Mouse (Mus musculus) heart, postnatal 14 days (tissue): ENCODE measurements around the gene Greb1. TPM values are rescaled to one million over a fixed set of nuclear protein-coding genes. Genes with fewer than 3 reads are reported as not detected.

ENCODE experiments used
- DNase-seq, 2 experiments: peaks; one replicate each; pipeline ENCODE4 v3.0.0; 2021 to 2022
- intact Hi-C: fragments of 180-260 bp; cut with DNase I; formaldehyde crosslinking; loops from one replicate; pipeline ENCODE4 v1.15.1; 2025
- total RNA-seq, 2 experiments: library from RNA; stranded (reverse); gene quantifications; 2 replicates each; pipeline ENCODE4 v1.2.3; 2021

Gene Greb1
- total RNA-seq, 2 experiments from 2014 or later = 0.19 to 0.90 TPM

DNA sequence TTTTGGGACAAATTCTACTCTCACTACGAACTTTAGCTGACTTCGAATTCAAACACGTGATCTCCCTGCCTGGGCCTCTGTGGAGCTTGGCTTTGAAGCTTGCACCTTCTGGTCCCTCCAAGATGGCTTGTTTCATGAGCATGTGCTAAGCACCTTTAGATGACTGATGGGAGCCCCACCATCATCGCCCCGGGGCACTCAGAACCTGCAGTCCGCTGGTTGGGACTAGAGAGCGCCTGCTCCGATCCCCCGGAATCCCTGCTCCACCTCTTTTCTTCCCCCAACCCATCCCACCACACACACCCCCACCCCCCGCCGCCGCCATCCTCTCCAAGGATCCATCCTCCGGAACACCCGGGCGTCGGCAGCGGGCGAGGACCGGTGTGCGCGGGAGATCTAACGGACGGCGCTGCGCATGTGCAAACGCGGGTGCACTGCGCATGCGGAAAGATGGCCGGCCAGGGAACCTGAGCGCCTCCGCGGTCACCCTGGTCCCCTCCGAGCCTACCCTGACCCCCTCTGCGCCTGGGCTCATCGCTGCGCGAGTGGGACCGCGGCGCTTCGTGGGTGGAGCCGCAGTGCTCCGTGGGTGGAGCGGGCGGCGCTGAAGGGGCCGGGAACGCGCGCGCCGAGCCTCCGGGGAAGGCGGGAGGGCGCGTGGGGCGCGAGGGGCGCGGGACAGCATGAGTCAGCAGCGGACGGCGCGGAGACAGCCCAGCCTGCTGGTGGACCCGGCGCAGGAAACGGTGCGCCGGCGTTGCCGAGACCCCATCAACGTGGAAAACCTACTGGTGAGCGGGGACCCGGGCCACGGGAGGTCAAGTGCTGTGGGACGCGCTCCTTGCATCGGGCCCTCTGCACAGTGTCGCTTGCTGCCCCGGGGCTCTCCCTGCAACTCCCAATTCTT is 10.1 kb upstream of the Greb1 start, which contains the start of gene E2f6:
Gene E2f6, plus strand, starts transcription at position 439 of the 907 bp plus-strand sequence.
- intact Hi-C loops = loop anchor here (1.0 kb wide), 1 partner anchor 84 kb away; the partner anchor contains the start of gene Rock2
- DNase-seq = peak; percentile 86 to 87

GRCm38 (mm10) chr12:16808045-16808444 is 7.4 kb upstream of the Greb1 start:
- DNase-seq = peak; percentile 45 to 63

GRCm38 (mm10) chr12:16805511-16805910 is 4.8 kb upstream of the Greb1 start:
- intact Hi-C loops = loop anchor here (1.0 to 5.0 kb wide), 3 partner anchors 87 to 452 kb away; no protein-coding TSS in a partner anchor
- peak; percentile 75 to 89 for DNase-seq

More at GRCm38 (mm10) chr12:16808045-16808444, 7.4 kb upstream of the Greb1 start:
- intact Hi-C loops = loop anchor here (2.0 to 5.0 kb wide), 3 partner anchors 203 to 449 kb away; partner anchors contain the start of gene 2410004P03Rik

DNA sequence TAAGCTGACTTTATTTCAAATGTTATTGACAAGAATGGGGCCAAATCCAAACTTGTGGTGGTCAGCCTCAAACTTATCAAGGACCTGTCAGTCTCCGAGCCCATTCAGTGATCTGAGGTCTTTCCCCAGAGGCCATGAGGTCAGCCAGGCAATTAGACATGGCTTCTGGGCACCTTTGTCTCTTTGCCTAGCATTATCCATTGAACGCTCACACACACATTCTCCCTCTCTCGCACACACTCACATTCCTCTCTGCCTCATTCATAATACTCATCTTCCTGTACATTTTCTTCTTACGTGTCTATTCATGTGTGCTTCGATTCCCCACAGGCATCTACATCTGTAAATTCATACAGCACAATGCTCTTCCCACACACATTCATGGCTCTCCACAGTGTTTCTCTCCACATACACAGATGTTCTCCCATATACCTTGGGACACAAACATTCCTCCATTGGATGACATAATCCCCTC is 3.3 kb upstream of the Greb1 start:
- no peak for DNase-seq
- intact Hi-C loops = loop anchor here (5.0 kb wide), 3 partner anchors 47 to 543 kb away; partner anchors contain the start of gene Nol10

- intact Hi-C loops = loop anchor here (5.0 kb wide), 3 partner anchors 46 to 544 kb away; partner anchors contain the start of gene Nol10
- DNase-seq = no peak
Measured at GRCm38 (mm10) chr12:16803237-16803955, 2.7 kb upstream of the Greb1 start.

GRCm38 (mm10) chr12:16800959-16801315 is 251 bp upstream of the Greb1 start:
- intact Hi-C loops = loop anchor here (5.0 kb wide), 3 partner anchors 44 to 546 kb away; partner anchors contain the start of gene Nol10
- DNase-seq = no peak

DNA sequence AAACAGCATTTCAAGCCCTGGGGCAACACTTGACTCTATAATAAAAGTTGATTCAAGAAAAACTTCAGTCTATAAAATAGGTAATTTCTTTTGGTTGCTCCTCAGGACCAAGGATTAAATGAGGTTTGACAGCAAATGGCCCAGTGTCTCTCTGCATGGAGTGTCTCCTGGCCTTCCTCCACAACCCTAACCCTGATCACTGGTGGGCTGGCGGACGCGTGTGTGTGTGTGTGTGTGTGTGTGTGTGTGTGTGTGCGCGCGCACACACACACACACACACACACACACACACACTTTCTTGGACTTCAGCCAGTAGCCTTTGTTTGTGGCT is 793 bp downstream of the Greb1 start:
- DNase-seq = no peak
- intact Hi-C loops = loop anchor here (5.0 kb wide), 3 partner anchors 43 to 547 kb away; partner anchors contain the start of gene Nol10

DNA sequence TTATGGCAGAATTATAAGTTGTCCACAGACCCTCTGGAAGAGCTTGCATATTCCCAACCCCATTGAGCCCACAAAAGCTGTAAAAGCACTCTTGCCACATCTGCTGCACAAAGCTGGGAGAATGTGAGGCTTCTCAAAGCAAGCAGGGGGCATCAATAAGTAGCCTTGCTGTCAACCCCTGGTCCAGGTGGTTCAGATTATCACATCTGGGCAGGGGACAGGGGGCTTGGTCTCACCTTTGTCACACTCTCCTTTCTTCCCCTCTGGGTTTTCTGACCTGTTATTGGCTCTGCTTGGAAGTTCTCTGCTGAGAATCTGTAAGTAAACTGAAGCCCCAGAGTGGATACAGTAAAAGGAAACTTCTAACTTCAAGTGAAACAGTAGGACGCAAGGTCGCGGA is 1.8 kb downstream of the Greb1 start:
- intact Hi-C loops = no loop called here
- no peak for DNase-seq

GRCm38 (mm10) chr12:16795781-16796180 is 4.9 kb downstream of the Greb1 start:
- intact Hi-C loops = no loop called here
- no peak for DNase-seq

GRCm38 (mm10) chr12:16793371-16793770 is 7.3 kb downstream of the Greb1 start:
- intact Hi-C loops = no loop called here
- DNase-seq = no peak

GRCm38 (mm10) chr12:16790456-16790855 is 10.2 kb downstream of the Greb1 start:
- intact Hi-C loops = no loop called here
- DNase-seq = no peak

DNA sequence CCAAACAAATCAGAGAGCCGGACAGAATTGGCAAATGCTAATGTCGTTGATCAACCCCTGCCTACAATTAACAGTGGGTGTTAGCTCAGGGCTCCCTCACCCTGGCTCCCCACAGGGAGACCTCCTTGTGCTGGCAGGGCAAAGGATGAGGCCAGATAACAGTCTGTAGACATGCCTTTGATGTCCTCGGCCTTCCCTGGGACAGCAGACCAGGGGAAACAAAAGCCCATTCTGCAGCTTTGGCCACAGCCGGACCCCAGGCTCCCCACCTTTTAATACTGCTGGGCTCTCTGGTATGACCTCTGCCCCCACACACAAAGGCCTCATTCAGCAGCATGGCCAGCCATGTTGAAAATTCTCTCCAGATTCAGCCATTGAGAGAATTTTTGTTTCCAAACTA is 10.9 kb downstream of the Greb1 start:
- DNase-seq = no peak
- intact Hi-C loops = no loop called here

GRCm38 (mm10) chr12:16789199-16789598 is 11.5 kb downstream of the Greb1 start:
- no peak for DNase-seq
- intact Hi-C loops = no loop called here

DNA sequence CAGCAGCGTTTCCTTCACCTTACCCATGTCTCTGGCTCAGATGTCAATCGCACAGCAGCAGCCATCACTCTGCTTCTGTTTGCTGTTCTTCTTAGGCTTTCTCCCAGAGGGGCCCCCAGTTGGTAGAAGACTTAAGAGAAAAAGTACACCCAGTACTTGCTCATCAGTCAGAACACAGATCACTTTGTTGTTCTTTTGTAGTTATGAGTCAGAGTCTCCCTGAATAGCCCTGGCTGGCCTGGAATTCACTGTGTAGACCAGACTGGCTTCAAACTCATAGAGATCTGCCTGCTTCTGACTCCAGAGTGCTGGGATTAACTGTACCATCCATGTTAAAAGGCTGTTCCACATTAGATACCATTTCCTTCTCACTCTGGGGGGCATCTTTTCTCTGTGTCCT is 12.1 kb downstream of the Greb1 start:
- DNase-seq = no peak
- intact Hi-C loops = no loop called here

DNA sequence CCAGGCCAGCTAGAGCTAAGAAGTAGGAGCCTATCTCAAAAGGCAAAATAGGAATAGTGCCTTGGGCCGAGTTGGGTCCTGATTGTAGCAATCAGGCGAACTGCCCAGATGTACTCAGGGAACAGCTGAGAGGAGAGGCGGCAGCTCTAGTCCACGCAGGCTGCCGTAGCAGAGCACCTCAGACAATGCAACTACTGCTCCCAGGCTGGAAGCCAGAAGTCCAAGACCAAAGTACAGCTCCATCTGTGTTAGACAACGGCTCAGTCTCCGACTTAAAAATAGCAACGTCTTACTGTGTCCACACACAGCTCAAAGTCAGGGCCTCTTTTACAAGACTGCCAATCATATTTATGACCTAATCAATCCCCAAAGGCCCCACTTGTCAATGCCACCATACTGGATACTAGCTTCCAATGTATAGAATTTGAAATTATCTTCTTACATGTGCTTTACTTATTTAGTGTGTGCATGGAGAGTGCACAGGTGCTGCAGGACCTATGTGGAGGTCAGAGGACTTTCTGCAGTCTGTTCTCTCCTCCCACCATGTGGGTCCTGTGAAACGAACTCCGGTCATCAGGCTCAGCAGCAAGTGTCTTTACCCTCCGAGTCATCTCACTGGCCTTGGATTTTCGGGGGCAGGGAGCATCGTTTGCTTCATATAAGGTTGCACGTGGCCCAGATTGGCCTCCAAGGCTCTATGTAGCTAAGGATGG is 19.5 kb downstream of the Greb1 start:
- DNase-seq = no peak
- intact Hi-C loops = no loop called here

DNA sequence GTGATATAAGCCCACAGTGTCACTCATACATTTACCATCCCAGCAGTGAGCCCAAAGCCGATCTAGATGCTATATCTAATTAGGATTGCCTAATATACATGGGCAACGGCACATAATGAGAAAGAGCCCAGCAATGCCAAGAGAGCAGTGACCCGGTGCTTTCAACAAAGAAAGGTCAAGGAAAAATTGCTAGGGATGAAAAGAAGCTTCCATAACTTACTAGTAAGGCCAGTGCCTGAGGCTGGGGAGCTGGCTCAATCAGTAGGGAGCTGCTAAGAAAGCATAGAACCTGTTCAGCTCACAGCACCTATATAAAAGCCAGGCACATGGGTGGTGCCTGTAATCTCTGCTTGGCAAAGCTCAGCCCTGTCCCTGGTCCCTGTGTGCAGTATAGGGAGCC is 20.4 kb downstream of the Greb1 start:
- DNase-seq = no peak
- intact Hi-C loops = no loop called here

- no peak for DNase-seq
- intact Hi-C loops = no loop called here
Measured at GRCm38 (mm10) chr12:16779165-16779564, 21.5 kb downstream of the Greb1 start.

DNA sequence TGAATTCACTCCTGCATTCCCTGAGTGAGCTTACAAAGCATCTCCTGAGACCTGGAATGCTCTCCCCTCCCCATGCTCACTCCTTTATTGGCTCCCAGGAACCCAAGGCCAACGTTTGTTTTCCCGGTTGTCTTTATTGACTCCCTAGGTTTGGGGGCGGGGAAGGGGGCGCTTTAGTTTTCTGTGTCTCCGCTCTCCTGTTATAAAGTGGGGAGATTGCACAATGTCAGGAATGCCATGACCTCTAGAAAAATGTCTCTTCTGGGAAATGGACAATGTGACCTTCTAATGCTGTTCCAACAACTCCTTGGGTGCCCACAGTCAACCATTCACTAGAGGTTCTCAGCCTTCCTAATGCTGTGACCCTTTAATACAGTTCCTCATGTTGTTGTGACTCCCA is 22.2 kb downstream of the Greb1 start:
- intact Hi-C loops = no loop called here
- no peak for DNase-seq

GRCm38 (mm10) chr12:16775351-16775750 is 25.3 kb downstream of the Greb1 start:
- intact Hi-C loops = no loop called here
- DNase-seq = no peak

DNA sequence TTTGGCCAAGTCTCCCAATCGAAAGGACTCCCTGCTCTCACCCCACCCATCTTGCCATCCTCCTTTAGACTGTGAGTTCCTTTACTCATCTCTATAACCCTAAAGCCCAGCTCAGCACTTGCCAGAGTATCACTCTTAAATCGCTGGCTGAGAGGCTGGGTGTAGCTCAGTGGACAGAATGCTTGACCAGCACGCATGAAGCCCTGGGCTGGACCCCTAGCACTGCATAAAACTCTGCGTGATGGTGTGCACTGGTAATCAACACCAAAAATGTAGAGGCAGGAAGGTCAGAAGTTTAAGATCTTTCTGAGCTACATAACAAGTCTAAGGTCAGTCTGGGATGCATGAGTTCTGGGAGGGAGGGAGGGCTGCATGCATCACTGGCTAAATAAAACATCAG is 26.1 kb downstream of the Greb1 start:
- intact Hi-C loops = no loop called here
- no peak for DNase-seq
